Mouse (Mus musculus): Measurements from ENCODE around the gene Gm5483.
"Not testable (repeated sequence)": the region's sequence is repeated elsewhere in the genome, so short reads cannot be mapped to it uniquely, and the experiment has no call there.

Gm5483 gene

DNA sequence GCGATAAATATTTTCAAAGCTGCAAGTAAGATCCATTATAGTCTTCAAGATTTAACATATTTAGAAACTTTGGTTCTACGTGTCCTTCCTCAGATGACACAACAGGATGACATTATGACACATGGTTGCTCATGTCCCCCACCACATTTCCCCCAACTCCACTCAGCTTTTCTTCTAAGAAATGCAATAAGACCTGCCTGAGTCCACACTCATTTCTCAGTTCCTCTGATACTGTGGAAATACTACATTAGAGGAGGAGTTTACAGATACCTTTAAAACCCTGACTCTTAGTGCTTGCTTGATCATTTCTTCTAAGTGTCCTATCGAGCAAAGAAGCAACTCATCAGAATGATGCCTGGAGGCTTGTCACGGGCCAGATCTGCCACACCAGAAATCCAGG lies at the start of gene Gm5483:
Gm5483 (plus strand) TSS at position 301 of the 400 bp plus-strand sequence.
- not testable (repeated sequence) for DNase-seq

GRCm38 (mm10) chr16:36138201-36138600 lies 45.8 kb upstream of the Gm5483 start:
- no peak for DNase-seq

GRCm38 (mm10) chr16:36156402-36156975 lies 27.5 kb upstream of the Gm5483 start, which contains the start of gene Stfa2l1:
Gene Stfa2l1, plus strand, starts transcription at chr16:36156811.
- DNase-seq = no peak

GRCm38 (mm10) chr16:36167841-36168240 lies 16.2 kb upstream of the Gm5483 start:
- DNase-seq = not testable (repeated sequence)

- DNase-seq = no peak
Observed at GRCm38 (mm10) chr16:36176108-36176507, 7.9 kb upstream of the Gm5483 start.

DNA sequence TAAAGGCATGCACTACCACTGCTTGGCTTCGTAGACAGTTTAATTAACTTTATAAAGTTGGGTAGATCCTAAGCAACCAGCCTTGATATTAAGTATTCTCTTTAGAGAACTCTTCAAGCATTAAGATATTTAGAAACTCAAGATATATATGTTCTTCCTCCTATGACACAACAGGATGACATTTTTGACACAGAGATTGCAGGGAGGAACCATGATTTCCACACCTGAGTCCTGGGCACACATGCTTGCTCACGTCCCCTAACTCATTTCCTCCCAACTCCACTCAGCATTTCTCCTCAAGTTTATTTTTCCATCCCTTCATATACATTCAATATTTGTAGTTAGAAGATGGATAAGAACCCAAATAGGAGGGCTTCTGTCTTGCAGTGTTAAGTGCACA lies 4.1 kb upstream of the Gm5483 start:
- no peak for DNase-seq

- DNase-seq = no peak
Observed at GRCm38 (mm10) chr16:36199226-36199625, 15.2 kb downstream of the Gm5483 start.

- DNase-seq = no peak
Observed at GRCm38 (mm10) chr16:36203846-36204245, 19.8 kb downstream of the Gm5483 start.

DNA sequence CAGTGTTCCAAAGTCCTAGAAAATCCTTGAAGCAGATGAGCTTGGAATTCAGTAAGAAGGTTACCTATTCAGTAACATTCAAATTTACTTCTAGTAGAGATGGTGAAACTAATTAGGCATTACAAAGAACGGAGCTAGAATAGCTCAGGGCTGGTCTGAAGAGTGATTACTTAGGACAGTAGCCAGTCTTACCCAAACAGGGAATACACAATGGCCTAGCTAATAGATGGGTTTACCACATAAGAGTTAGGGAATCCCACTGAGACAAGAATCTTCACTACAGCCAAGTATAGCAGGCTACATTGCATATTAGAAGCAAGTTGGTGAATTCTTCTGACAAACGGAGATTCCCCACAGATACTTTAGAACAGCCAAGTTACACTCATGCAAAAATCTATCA lies 21.7 kb downstream of the Gm5483 start:
- not testable (repeated sequence) for DNase-seq

- DNase-seq = no peak
Observed at GRCm38 (mm10) chr16:36209967-36210453, 26.0 kb downstream of the Gm5483 start, which contains the start of gene Gm5416. Gene Gm5416, plus strand, starts transcription at chr16:36210403.

DNA sequence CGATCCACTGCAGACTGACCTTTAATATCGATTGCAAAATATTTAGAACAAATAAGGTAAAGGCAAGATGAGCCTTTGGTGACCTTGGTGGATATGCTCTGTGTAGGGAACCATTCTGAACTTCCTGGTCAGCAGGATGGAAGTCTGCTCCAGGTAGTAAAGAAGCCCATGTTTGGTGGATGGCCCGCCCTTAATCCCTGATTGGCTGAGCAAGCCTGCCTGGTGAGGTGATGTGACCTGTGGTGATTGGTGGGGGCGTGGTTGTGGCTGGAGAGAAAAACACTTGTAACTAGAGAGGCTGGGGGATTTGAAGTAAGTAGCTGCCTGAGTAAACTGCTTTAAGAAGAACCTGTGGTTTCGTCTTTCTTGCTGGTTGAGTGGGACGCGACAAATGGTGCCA lies 37.2 kb downstream of the Gm5483 start, which contains the start of gene 2010005H15Rik:
2010005H15Rik (plus strand) TSS at position 301 of the 400 bp plus-strand sequence.
- DNase-seq = not testable (repeated sequence)

Measured in cerebellum, postnatal 36 days (tissue).